Mouse (Mus musculus): Measurements from ENCODE around the gene Dnah10.

- no peak for TF ChIP-seq CTCF (IDR thresholded peaks at IDR 0.05)
- no peak for TF ChIP-seq EP300 (IDR thresholded peaks at IDR 0.05)
These were observed at the start of gene Dnah10 for GRCm38 (mm10) chr5:124724997-124725396.
